Mouse (Mus musculus) liver, postnatal 0 days (tissue): Measurements from ENCODE around the gene Cdyl2.

ENCODE experiments used
- CTCF ChIP-seq: sonication (generic); IDR thresholded peaks from 2 replicates; pipeline ENCODE4 v1.5.1; 2016; ENCODE audit warnings: antibody characterized with exemption, low read depth
- EP300 ChIP-seq: IDR thresholded peaks from 2 replicates; pipeline ENCODE4 v1.6.1; 2016; ENCODE audit warnings: antibody characterized with exemption, low read depth, mild to moderate bottlenecking

- no peak for TF ChIP-seq CTCF
- no peak for TF ChIP-seq EP300
Observed at GRCm38 (mm10) chr8:116614901-116615300, 117.9 kb downstream of the Cdyl2 start.
